Mouse (Mus musculus) embryonic facial prominence, embryonic 12.5 days (tissue): ENCODE results near the gene H6pd. TPM values are rescaled to one million over a fixed set of nuclear protein-coding genes. Genes with fewer than 3 reads are reported as not detected.

ENCODE experiments used
- ATAC-seq: fragments of 200-750 bp; cut with Nextera tagmentation; 2 replicates; pipeline ENCODE4 v1.8.0; 2017; ENCODE audit not compliant: insufficient number of reproducible peaks, insufficient read depth, low FRiP score, low TSS enrichment
- H3K27ac ChIP-seq: fragments of 300-500 bp; sonication (generic); 2 replicates; pipeline ENCODE4 v1.5.1; 2016; ENCODE audit warnings: mild to moderate bottlenecking
- H3K27me3 ChIP-seq: fragments of 300-500 bp; sonication (generic); 2 replicates; pipeline ENCODE4 v1.6.1; 2016; ENCODE audit warnings: mild to moderate bottlenecking, moderate library complexity
- H3K36me3 ChIP-seq: fragments of 300-500 bp; sonication (generic); 2 replicates; pipeline ENCODE4 v1.6.1; 2016; ENCODE audit warnings: mild to moderate bottlenecking
- H3K4me1 ChIP-seq: fragments of 300-500 bp; sonication (generic); 2 replicates; pipeline ENCODE4 v1.6.1; 2016
- H3K4me2 ChIP-seq: fragments of 300-500 bp; sonication (generic); replicated peaks from 2 replicates; pipeline ENCODE4 v1.6.1; 2016; ENCODE audit warnings: mild to moderate bottlenecking, moderate library complexity
- H3K4me3 ChIP-seq: fragments of 300-500 bp; sonication (generic); 2 replicates; pipeline ENCODE4 v1.5.1; 2016; ENCODE audit warnings: mild to moderate bottlenecking
- H3K9ac ChIP-seq: fragments of 300-500 bp; sonication (generic); 2 replicates; pipeline ENCODE4 v1.6.1; 2016; ENCODE audit warnings: mild to moderate bottlenecking, moderate library complexity
- H3K9me3 ChIP-seq: fragments of 300-500 bp; sonication (generic); 2 replicates; pipeline ENCODE4 v1.6.1; 2016; ENCODE audit warnings: mild to moderate bottlenecking, moderate library complexity
- WGBS: fragments of 180-500 bp; shearing (Covaris S2); methylation state at CpG from one replicate; pipeline ENCODE4 v1.1.7; 2016; 5-methylcytosine and 5-hydroxymethylcytosine counted together
- polyA plus RNA-seq: library from polyadenylated mRNA; unstranded; fragments of >200 nt; fragmentation: Nextera tagmentation; extraction: Ambion mirVana; gene quantifications from 2 replicates; pipeline ENCODE4 v1.2.1, GENCODE M21; 2016

The H6pd gene
- polyA plus RNA-seq, 1 experiment from 2014 or later, result 8.4 TPM

GRCm38 (mm10) chr4:150015436-150015835 is 6.6 kb upstream of the H6pd start:
- H3K9me3 ChIP-seq, result no peaks in the 10 kb centered on the region
- H3K4me2 ChIP-seq, result no peak overlapping the region
- no peak overlapping the region for H3K27ac ChIP-seq
- H3K36me3 ChIP-seq, result no peaks in the 10 kb centered on the region
- H3K4me1 ChIP-seq, result peaks cover 6% of the 10 kb centered on the region; the same call in 1 of the 2 replicates
- peaks cover 4% of the 10 kb centered on the region; the same call in 1 of the 2 replicates for H3K27me3 ChIP-seq
- no peak overlapping the region for H3K9ac ChIP-seq
- WGBS, result 73% methylated on average over 7 of the region's 7 CpGs
- ATAC-seq, result no peak
- no peak overlapping the region for H3K4me3 ChIP-seq

- no peak overlapping the region for H3K27ac ChIP-seq
- H3K36me3 ChIP-seq, result no peaks in the 10 kb centered on the region
- H3K27me3 ChIP-seq, result peaks cover 4% of the 10 kb centered on the region; the same call in 1 of the 2 replicates
- WGBS, result 86% methylated on average over 4 of the region's 4 CpGs
- H3K4me2 ChIP-seq, result no peak overlapping the region
- peaks cover 6% of the 10 kb centered on the region; the same call in 1 of the 2 replicates for H3K4me1 ChIP-seq
- H3K4me3 ChIP-seq, result no peak overlapping the region
- no peak overlapping the region for H3K9ac ChIP-seq
- ATAC-seq, result no peak
- no peaks in the 10 kb centered on the region for H3K9me3 ChIP-seq
Measured at GRCm38 (mm10) chr4:150014378-150015091, 5.7 kb upstream of the H6pd start.

GRCm38 (mm10) chr4:150013805-150014204 is 5.0 kb upstream of the H6pd start:
- Histone ChIP-seq H3K4me2 (no peak overlapping the region), H3K27ac (no peak overlapping the region), H3K36me3 (no peaks in the 10 kb centered on the region), H3K4me1 (peaks cover 10% of the 10 kb centered on the region; the same call in 1 of the 2 replicates), H3K9me3 (no peaks in the 10 kb centered on the region), H3K27me3 (peaks cover 4% of the 10 kb centered on the region; the same call in 1 of the 2 replicates), H3K4me3 (no peak overlapping the region), H3K9ac (no peak overlapping the region)
- WGBS, result 86% methylated on average over 5 of the region's 5 CpGs
- no peak for ATAC-seq

GRCm38 (mm10) chr4:150013186-150013690 is 4.4 kb upstream of the H6pd start:
- H3K9ac ChIP-seq, result no peak overlapping the region
- H3K4me2 ChIP-seq, result no peak overlapping the region
- no peak overlapping the region for H3K27ac ChIP-seq
- no peaks in the 10 kb centered on the region for H3K36me3 ChIP-seq
- H3K4me1 ChIP-seq, result peaks cover 12% of the 10 kb centered on the region; the same call in 1 of the 2 replicates
- no peak for ATAC-seq
- no peaks in the 10 kb centered on the region for H3K9me3 ChIP-seq
- WGBS, result 85% methylated on average over 8 of the region's 8 CpGs
- peaks cover 4% of the 10 kb centered on the region; the same call in 1 of the 2 replicates for H3K27me3 ChIP-seq
- no peak overlapping the region for H3K4me3 ChIP-seq

GRCm38 (mm10) chr4:150012322-150012723 is 3.5 kb upstream of the H6pd start:
- no peak for ATAC-seq
- H3K27ac ChIP-seq, result no peak overlapping the region
- H3K4me1 ChIP-seq, result peaks cover 16% of the 10 kb centered on the region; the same call in 1 of the 2 replicates
- H3K9me3 ChIP-seq, result no peaks in the 10 kb centered on the region
- no peaks in the 10 kb centered on the region for H3K36me3 ChIP-seq
- H3K4me2 ChIP-seq, result no peak overlapping the region
- 67% methylated on average over 4 of the region's 4 CpGs for WGBS
- H3K4me3 ChIP-seq, result no peak overlapping the region
- no peak overlapping the region for H3K9ac ChIP-seq
- H3K27me3 ChIP-seq, result peaks cover 4% of the 10 kb centered on the region; the same call in 1 of the 2 replicates

GRCm38 (mm10) chr4:150011564-150012321 is 2.9 kb upstream of the H6pd start:
- no peak overlapping the region for H3K4me2 ChIP-seq
- WGBS, result 38% methylated on average over 10 of the region's 10 CpGs
- H3K27me3 ChIP-seq, result peaks cover 4% of the 10 kb centered on the region; the same call in 1 of the 2 replicates
- H3K27ac ChIP-seq, result no peak overlapping the region
- no peak overlapping the region for H3K4me3 ChIP-seq
- H3K9me3 ChIP-seq, result no peaks in the 10 kb centered on the region
- H3K36me3 ChIP-seq, result no peaks in the 10 kb centered on the region
- H3K9ac ChIP-seq, result no peak overlapping the region; the same call in 1 of the 2 replicates
- no peak for ATAC-seq
- peaks cover 16% of the 10 kb centered on the region; the same call in 1 of the 2 replicates for H3K4me1 ChIP-seq

- Histone ChIP-seq H3K36me3 (no peaks in the 10 kb centered on the region), H3K4me2 (no peak overlapping the region), H3K27me3 (no peaks in the 10 kb centered on the region), H3K27ac (no peak overlapping the region), H3K9me3 (no peaks in the 10 kb centered on the region), H3K4me3 (no peak overlapping the region), H3K4me1 (peaks cover 16% of the 10 kb centered on the region; the same call in 1 of the 2 replicates), H3K9ac (no peak overlapping the region)
- 87% methylated on average over 6 of the region's 6 CpGs for WGBS
- no peak for ATAC-seq
Measured at GRCm38 (mm10) chr4:150010054-150010730, 1.4 kb upstream of the H6pd start.

- Histone ChIP-seq H3K4me2 (peak overlapping the region; percentile 81), H3K36me3 (no peaks in the 10 kb centered on the region), H3K4me3 (no peak overlapping the region), H3K9me3 (no peaks in the 10 kb centered on the region), H3K9ac (no peak overlapping the region), H3K27me3 (no peaks in the 10 kb centered on the region), H3K4me1 (peaks cover 16% of the 10 kb centered on the region; the same call in 1 of the 2 replicates), H3K27ac (0 out of 2 replicates have a peak overlapping the region, but pooled peaks have one; percentile 92)
- ATAC-seq, result no peak
- 81% methylated on average over 6 of the region's 6 CpGs for WGBS
Measured at GRCm38 (mm10) chr4:150009587-150009930, 736 bp upstream of the H6pd start.

- H3K4me1 ChIP-seq, result peaks cover 16% of the 10 kb centered on the region; the same call in 1 of the 2 replicates
- H3K27ac ChIP-seq, result peak overlapping the region; percentile 92
- peak; percentile 68 for ATAC-seq
- H3K27me3 ChIP-seq, result no peaks in the 10 kb centered on the region
- WGBS, result under 1% methylated on average over 42 of the region's 42 CpGs
- peak overlapping the region; percentile 81 for H3K4me2 ChIP-seq
- H3K4me3 ChIP-seq, result peak overlapping the region; percentile 74
- H3K36me3 ChIP-seq, result no peaks in the 10 kb centered on the region
- no peaks in the 10 kb centered on the region for H3K9me3 ChIP-seq
- peak overlapping the region; percentile 84 for H3K9ac ChIP-seq
Measured at GRCm38 (mm10) chr4:150008325-150008852, 434 bp downstream of the H6pd start.

- Histone ChIP-seq H3K9ac (no peak overlapping the region), H3K27me3 (no peaks in the 10 kb centered on the region), H3K4me2 (no peak overlapping the region; the same call in 1 of the 2 replicates), H3K36me3 (no peaks in the 10 kb centered on the region), H3K27ac (no peak overlapping the region), H3K9me3 (no peaks in the 10 kb centered on the region), H3K4me1 (peaks cover 16% of the 10 kb centered on the region; the same call in 1 of the 2 replicates), H3K4me3 (no peak overlapping the region)
- no peak for ATAC-seq
- 88% methylated on average over 3 of the region's 3 CpGs for WGBS
Measured at GRCm38 (mm10) chr4:150007444-150007843, 1.4 kb downstream of the H6pd start.

- H3K9me3 ChIP-seq, result no peaks in the 10 kb centered on the region
- H3K9ac ChIP-seq, result no peak overlapping the region
- WGBS, result 79% methylated on average over 8 of the region's 8 CpGs
- H3K4me3 ChIP-seq, result no peak overlapping the region
- H3K27ac ChIP-seq, result no peak overlapping the region
- H3K4me1 ChIP-seq, result peaks cover 14% of the 10 kb centered on the region; the same call in 1 of the 2 replicates
- H3K4me2 ChIP-seq, result no peak overlapping the region
- ATAC-seq, result no peak
- H3K36me3 ChIP-seq, result no peaks in the 10 kb centered on the region
- H3K27me3 ChIP-seq, result no peaks in the 10 kb centered on the region
Measured at GRCm38 (mm10) chr4:150006991-150007390, 1.8 kb downstream of the H6pd start.
